Mouse (Mus musculus): ENCODE results near the gene Vwc2l.

DNA sequence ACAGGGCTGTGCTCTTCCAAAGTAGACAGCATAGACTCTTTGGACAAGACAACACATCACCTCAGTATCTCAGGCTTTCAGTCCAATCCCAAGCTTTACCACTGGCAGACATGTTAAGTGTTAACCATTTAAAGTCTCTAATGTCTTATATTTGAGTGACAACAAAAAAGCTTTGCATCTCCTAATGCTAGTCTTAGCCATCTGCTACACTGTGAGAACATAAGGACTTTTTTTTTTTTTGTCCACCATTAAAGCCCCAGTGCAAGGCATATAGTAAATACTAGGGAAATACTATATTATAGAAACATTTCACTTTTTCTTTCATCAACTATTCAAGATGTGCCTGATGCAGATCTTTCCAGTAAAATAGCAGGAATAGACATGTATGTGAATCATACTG, 119.8 kb downstream of the Vwc2l start:
- TF ChIP-seq GATA1 (IDR thresholded peaks at IDR 0.05; ENCODE audit: borderline replicate concordance, low read length) (no peak), FLI1 (IDR thresholded peaks at IDR 0.05; ENCODE audit: low read length) (no peak)

Data from megakaryocyte, embryonic 14.5 days (primary cell).